Mouse (Mus musculus): ENCODE measurements around the gene 4930415O20Rik. TPM values are rescaled to one million over a fixed set of nuclear protein-coding genes. Genes with fewer than 3 reads are reported as not detected.

Gene 4930415O20Rik
- 0.24 TPM in 1 of 2 replicates, not detected in the other for polyA plus RNA-seq (2012; rRNA removed)

DNA sequence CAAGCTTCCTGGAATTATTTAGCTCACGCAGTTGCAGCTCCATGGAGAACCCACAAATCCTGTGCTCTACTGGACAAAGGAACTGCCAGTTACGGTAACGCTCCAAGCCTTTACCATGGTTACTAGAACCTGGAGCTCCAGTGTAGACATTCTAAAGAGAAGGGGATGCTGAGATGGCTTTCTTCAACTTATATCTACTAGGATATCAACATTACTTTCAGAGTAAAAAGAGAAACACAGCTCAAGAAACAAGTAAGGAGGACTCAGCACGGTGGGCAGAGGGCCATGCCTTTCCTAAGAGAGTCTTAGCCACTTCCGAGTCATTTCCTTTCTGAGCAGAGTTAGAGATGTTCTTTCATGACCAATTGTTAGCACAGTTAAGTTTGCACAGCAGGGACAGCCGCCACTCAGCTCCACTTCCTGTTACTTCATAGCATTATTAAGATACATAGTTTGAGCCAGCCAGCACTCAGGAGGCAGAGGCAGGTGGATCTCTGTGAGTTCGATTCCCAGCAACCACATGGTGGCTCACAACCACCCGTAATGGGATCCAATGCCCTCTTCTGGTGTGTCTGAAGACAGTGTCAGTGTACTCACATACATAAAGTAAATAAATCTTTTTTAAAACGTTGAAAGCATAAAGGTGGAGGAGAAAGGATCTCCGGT lies at the start of gene 4930415O20Rik, which contains the start of gene Ccnt1:
Gene 4930415O20Rik, plus strand, starts transcription at position 132 of the 666 bp plus-strand sequence.
Gene Ccnt1, minus strand, starts transcription at position 51 of the 666 bp plus-strand sequence.

DNA sequence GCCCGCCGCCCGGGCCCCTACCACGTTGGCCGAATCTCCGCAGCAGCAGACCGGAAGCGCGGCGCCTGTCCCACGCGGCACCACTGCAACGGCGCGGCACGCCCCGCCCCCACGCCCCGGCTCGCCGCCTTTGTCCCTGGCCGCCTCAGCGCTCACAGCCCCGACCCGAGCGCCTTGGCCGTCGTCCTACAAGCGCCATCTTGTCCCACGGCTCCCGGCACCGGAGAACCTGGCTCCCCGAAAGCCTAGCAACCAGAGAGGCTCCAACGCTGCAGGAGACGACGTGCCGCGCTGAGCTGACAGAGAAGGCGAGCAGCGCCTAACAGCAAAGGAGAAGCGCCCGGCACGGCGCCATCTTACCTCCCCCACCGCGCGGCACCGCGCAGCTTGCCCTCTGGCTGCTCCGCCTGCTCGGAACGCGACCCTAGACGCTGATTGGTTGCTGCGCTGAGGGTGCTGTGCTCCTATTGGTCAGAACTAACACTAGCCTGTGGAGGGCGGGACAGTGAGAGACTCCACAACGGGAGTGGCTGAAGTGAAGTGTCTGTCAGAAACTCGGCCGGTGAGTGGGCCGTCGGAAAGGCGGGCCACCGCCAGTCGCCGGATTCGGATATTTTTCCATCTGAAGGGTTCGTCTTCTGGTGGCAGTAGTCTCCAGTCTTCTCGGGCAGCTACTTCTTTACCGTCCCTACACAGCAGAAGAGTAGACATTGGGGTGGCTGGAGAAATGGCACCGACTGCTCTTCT lies 36.8 kb upstream of the 4930415O20Rik start, which contains the start of gene Kansl2:
Gene Kansl2, minus strand, starts transcription at position 384 of the 747 bp plus-strand sequence.

DNA sequence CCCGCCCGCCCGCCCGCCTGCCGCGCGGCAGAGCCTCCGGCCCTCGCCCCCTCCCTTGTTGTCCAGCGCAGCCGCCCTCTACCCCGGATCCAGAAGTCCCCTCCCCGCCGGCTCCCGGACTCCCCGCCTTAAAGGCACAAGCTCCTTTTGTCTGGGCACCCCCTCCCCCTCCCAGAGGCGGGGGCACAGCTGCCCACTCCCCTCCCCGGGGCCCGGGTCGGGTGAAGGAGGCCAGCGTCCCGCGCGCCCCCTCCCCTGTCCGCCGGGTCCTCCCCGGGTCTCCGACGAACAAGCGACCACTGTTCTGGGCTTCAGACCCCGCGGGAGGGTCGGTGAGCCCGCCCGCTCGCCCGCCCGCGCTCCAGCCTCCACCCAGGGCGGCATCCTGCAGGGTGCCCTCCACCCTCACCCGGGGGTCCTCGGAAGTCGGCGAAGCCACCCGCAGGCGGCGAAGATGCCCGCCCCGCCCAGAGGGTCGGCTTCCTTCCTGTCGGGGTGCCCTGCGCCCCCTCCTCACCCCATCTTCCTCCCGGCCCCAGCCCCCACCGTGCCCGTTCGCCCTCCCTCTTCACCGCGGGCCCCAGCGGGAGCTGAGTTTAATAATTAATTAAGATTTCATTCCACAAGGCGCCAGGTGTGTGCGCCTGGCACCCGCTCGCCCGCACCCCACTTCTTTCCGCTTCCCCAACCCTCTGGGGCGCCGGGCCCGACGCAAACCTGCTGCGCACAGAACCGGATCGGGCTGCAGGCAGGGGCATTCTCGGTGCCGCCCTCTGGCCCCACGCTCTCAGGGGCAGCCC lies 38.7 kb downstream of the 4930415O20Rik start, which contains the start of gene Adcy6:
Gene Adcy6, minus strand, starts transcription at position 746 of the 800 bp plus-strand sequence.

DNA sequence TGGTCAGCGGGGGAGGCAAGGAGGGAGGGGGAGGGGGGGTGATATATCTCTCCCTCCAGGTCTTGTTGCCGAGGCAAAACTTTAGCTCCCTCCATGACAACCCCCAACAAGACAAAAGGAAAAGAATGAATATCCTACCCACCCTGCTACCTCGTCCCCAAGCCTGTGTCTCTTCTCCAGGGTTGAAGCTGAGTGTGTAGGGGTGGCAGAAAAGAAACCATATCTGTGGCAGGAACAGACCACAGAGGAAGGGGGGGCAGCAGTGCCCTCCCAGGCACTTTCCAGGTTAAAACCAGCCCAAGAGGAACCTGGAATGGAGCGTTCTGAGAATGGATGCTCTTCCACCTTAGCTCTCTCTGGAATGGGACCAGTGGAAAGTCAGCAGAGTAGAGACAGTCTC lies 59.7 kb downstream of the 4930415O20Rik start, which contains the start of gene Cacnb3:
Gene Cacnb3, plus strand, starts transcription at position 301 of the 400 bp plus-strand sequence.

Other genes starting within 250 kb of the 4930415O20Rik start
- gene Olfr284, start 230.0 kb upstream of the 4930415O20Rik start, polyA plus RNA-seq (2012; rRNA removed) = not detected in 2 replicates
- gene Olfr283, start 190.1 kb upstream of the 4930415O20Rik start, polyA plus RNA-seq (2012; rRNA removed) = not detected in 2 replicates
- gene Olfr282, start 139.8 kb upstream of the 4930415O20Rik start, polyA plus RNA-seq (2012; rRNA removed) = not detected in 2 replicates
- not detected in 2 replicates for gene Olfr281, start 118.4 kb upstream of the 4930415O20Rik start, polyA plus RNA-seq (2012; rRNA removed)
- not detected in 2 replicates for gene OR5BS1P, start 101.1 kb upstream of the 4930415O20Rik start, polyA plus RNA-seq (2012; rRNA removed)
- 0.09 TPM in 1 of 2 replicates, not detected in the other for gene Lalba, start 88.3 kb upstream of the 4930415O20Rik start, polyA plus RNA-seq (2012; rRNA removed)
- gene Olfr279, start 78.6 kb upstream of the 4930415O20Rik start, polyA plus RNA-seq (2012; rRNA removed) = not detected in 2 replicates
- 90.0 and 92.4 TPM in 2 replicates for gene Kansl2, start 36.7 kb upstream of the 4930415O20Rik start, polyA plus RNA-seq (2012; rRNA removed)
- 22.2 and 25.8 TPM in 2 replicates for gene Ccnt1, start 81 bp upstream of the 4930415O20Rik start, polyA plus RNA-seq (2012; rRNA removed)
- gene Adcy6, start 39.1 kb downstream of the 4930415O20Rik start, polyA plus RNA-seq (2012; rRNA removed) = 42.5 and 49.1 TPM in 2 replicates
- gene Cacnb3, start 59.8 kb downstream of the 4930415O20Rik start, polyA plus RNA-seq (2012; rRNA removed) = 278 and 313 TPM in 2 replicates
- 41.2 and 44.4 TPM in 2 replicates for gene Ddx23, start 91.9 kb downstream of the 4930415O20Rik start, polyA plus RNA-seq (2012; rRNA removed)
- 38.9 and 41.2 TPM in 2 replicates for gene Rnd1, start 106.5 kb downstream of the 4930415O20Rik start, polyA plus RNA-seq (2012; rRNA removed)
- gene Ccdc65, start 137.2 kb downstream of the 4930415O20Rik start, polyA plus RNA-seq (2012; rRNA removed) = 6.0 and 6.1 TPM in 2 replicates
- 3.0 and 6.1 TPM in 2 replicates for gene Fkbp11, start 157.2 kb downstream of the 4930415O20Rik start, polyA plus RNA-seq (2012; rRNA removed)
- 164 and 198 TPM in 2 replicates for gene Arf3, start 192.2 kb downstream of the 4930415O20Rik start, polyA plus RNA-seq (2012; rRNA removed)
- 0.35 and 1.4 TPM in 2 replicates for gene Wnt10b, start 207.1 kb downstream of the 4930415O20Rik start, polyA plus RNA-seq (2012; rRNA removed)
- gene Wnt1, start 218.9 kb downstream of the 4930415O20Rik start, polyA plus RNA-seq (2012; rRNA removed) = 0.19 and 0.21 TPM in 2 replicates
- 10.6 and 13.2 TPM in 2 replicates for gene Ddn, start 238.5 kb downstream of the 4930415O20Rik start, polyA plus RNA-seq (2012; rRNA removed)